Mouse (Mus musculus): ENCODE results near the gene Gm45521.

The Gm45521 gene

GRCm38 (mm10) chr14:7954071-7954471 is 3.0 kb upstream of the Gm45521 start:
- DNase-seq, result peak; percentile 19

GRCm38 (mm10) chr14:7956427-7956826 is 661 bp upstream of the Gm45521 start:
- DNase-seq, result no peak

GRCm38 (mm10) chr14:7960616-7961015 is 3.5 kb downstream of the Gm45521 start:
- DNase-seq, result peak; percentile 30

- peak; percentile 29 for DNase-seq
Observed at GRCm38 (mm10) chr14:7961714-7962113, 4.6 kb downstream of the Gm45521 start.

GRCm38 (mm10) chr14:7962626-7963025 is 5.5 kb downstream of the Gm45521 start:
- no peak for DNase-seq

GRCm38 (mm10) chr14:7963160-7963559 is 6.1 kb downstream of the Gm45521 start:
- no peak for DNase-seq

GRCm38 (mm10) chr14:7964219-7964889 is 7.3 kb downstream of the Gm45521 start:
- DNase-seq, result peak; percentile 85

- DNase-seq, result peak; percentile 54
Observed at GRCm38 (mm10) chr14:7971889-7972493, 14.9 kb downstream of the Gm45521 start.

- no peak for DNase-seq
Observed at GRCm38 (mm10) chr14:7974643-7975042, 17.6 kb downstream of the Gm45521 start.

- no peak for DNase-seq
Observed at GRCm38 (mm10) chr14:7975177-7975576, 18.1 kb downstream of the Gm45521 start.

GRCm38 (mm10) chr14:7977471-7977870 is 20.4 kb downstream of the Gm45521 start:
- no peak for DNase-seq

GRCm38 (mm10) chr14:7978183-7978582 is 21.1 kb downstream of the Gm45521 start:
- DNase-seq, result no peak

GRCm38 (mm10) chr14:7981226-7981625 is 24.1 kb downstream of the Gm45521 start:
- no peak for DNase-seq

GRCm38 (mm10) chr14:7986913-7987312 is 29.8 kb downstream of the Gm45521 start:
- no peak for DNase-seq

GRCm38 (mm10) chr14:7989371-7989770 is 32.3 kb downstream of the Gm45521 start:
- no peak for DNase-seq

- DNase-seq, result no peak
Observed at GRCm38 (mm10) chr14:7989961-7990360, 32.9 kb downstream of the Gm45521 start.

- no peak for DNase-seq
Observed at GRCm38 (mm10) chr14:7991108-7991776, 34.2 kb downstream of the Gm45521 start.

- no peak for DNase-seq
Observed at GRCm38 (mm10) chr14:7992158-7992557, 35.1 kb downstream of the Gm45521 start.

- DNase-seq, result peak; percentile 59
Observed at GRCm38 (mm10) chr14:7994271-7994767, 37.2 kb downstream of the Gm45521 start, which contains the start of gene Dnase1l3. Dnase1l3 (minus strand) TSS chr14:7994573.

- peak; percentile 93 for DNase-seq
Observed at GRCm38 (mm10) chr14:7997255-7997696, 40.2 kb downstream of the Gm45521 start.

- no peak for DNase-seq
Observed at GRCm38 (mm10) chr14:7999030-7999429, 41.9 kb downstream of the Gm45521 start.

- no peak for DNase-seq
Observed at GRCm38 (mm10) chr14:7999435-7999834, 42.3 kb downstream of the Gm45521 start.

- no peak for DNase-seq
Observed at GRCm38 (mm10) chr14:8000247-8000646, 43.2 kb downstream of the Gm45521 start.
